In genomic region chr8:120664566-120664965, GRCm38 (mm10) we compare ENCODE assay signal across 20 mouse cellular contexts. TPM values are rescaled to one million over a fixed set of nuclear protein-coding genes. Genes with fewer than 3 reads are reported as not detected.
A peak's percentile ranks its signal among the peaks of the same experiment; 100 is the strongest.
DNase-seq lines count a peak whose midpoint lies in the region; ATAC-seq and TF ChIP-seq lines count a peak whose summit lies in the region.
"Had no signal": no experiment of that assay in that cellular context is flagged by ENCODE, and none has a peak within 500 bp of the region (broad histone marks: within the 10 kb centered on the region; RNA-seq: fewer than 3 reads in every experiment).

No protein-coding gene starts in this region.

- no peak overlapping the region for H3K9ac ChIP-seq in hindbrain, embryonic 15.5 days
- no peak overlapping the region for H3K9ac ChIP-seq in hindbrain, embryonic 16.5 days (ENCODE audit: low read depth, low read length)
- H3K9ac ChIP-seq in liver, embryonic 14.5 days (replicated peaks) = no peak overlapping the region
- H3K9ac ChIP-seq in liver, embryonic 12.5 days = no peak overlapping the region
- H3K9ac ChIP-seq: embryonic facial prominence, embryonic 15.5 days; forebrain, embryonic 13.5 days had no signal

- 0 out of 2 replicates have a peak overlapping the region, but pooled peaks have one; percentile 9 for H3K27ac ChIP-seq in hindbrain, embryonic 15.5 days (replicated peaks)
- H3K27ac ChIP-seq in hindbrain, embryonic 16.5 days (ENCODE audit: low read depth, low read length) = no peak overlapping the region
- H3K27ac ChIP-seq in liver, embryonic 14.5 days = no peak overlapping the region
- no peak overlapping the region for H3K27ac ChIP-seq in liver, embryonic 12.5 days
- H3K27ac ChIP-seq: embryonic facial prominence, embryonic 15.5 days; forebrain, embryonic 13.5 days; heart, adult 2 months; intestine, embryonic 15.5 days had no signal

- no peak overlapping the region for H3K4me3 ChIP-seq in hindbrain, embryonic 15.5 days
- no peak overlapping the region for H3K4me3 ChIP-seq in hindbrain, embryonic 16.5 days (ENCODE audit: low read length)
- no peak overlapping the region for H3K4me3 ChIP-seq in liver, embryonic 14.5 days (ENCODE audit: insufficient read depth in 1 of 2, low read depth in 2 of 2, low read length in 2 of 2)
- H3K4me3 ChIP-seq in liver, embryonic 12.5 days = no peak overlapping the region
- peak overlapping the region; percentile 37; the same call in 1 of the 2 replicates for H3K4me3 ChIP-seq in G1E (ENCODE audit: low read depth, low read length)
- H3K4me3 ChIP-seq: embryonic facial prominence, embryonic 15.5 days; forebrain, embryonic 13.5 days; heart, adult 2 months; intestine, embryonic 15.5 days had no signal

- no peak for ATAC-seq in hindbrain, embryonic 15.5 days (ENCODE audit: low FRiP score, low read depth)
- ATAC-seq in hindbrain, embryonic 16.5 days = no peak
- no peak for ATAC-seq in liver, embryonic 14.5 days (ENCODE audit: insufficient read depth)
- ATAC-seq in liver, embryonic 12.5 days = no peak
- no peak for ATAC-seq in G1E (ENCODE audit: extremely low read depth, insufficient number of reproducible peaks, low FRiP score, poor library complexity, severe bottlenecking)
- ATAC-seq: activated CD4-positive, CD25-positive, alpha-beta regulatory T cell, adult 4 months; forebrain, embryonic 13.5 days; intestine, embryonic 15.5 days had no signal

- H3K27me3 ChIP-seq in hindbrain, embryonic 15.5 days = no peaks in the 10 kb centered on the region
- H3K27me3 ChIP-seq in hindbrain, embryonic 16.5 days (replicated peaks; ENCODE audit: control insufficient read depth, insufficient read depth, low read length) = no peaks in the 10 kb centered on the region
- H3K27me3 ChIP-seq in liver, embryonic 14.5 days (ENCODE audit: control insufficient read depth, insufficient read depth, low read length) = no peaks in the 10 kb centered on the region
- no peaks in the 10 kb centered on the region for H3K27me3 ChIP-seq in liver, embryonic 12.5 days (replicated peaks)
- no peaks in the 10 kb centered on the region for H3K27me3 ChIP-seq in G1E (ENCODE audit: insufficient read depth, low read length)
- H3K27me3 ChIP-seq: embryonic facial prominence, embryonic 15.5 days; forebrain, embryonic 13.5 days; intestine, embryonic 15.5 days had no signal

- TF ChIP-seq CTCF in liver, embryonic 14.5 days (IDR thresholded peaks at IDR 0.05; ENCODE audit: low read depth) = 0 out of 2 replicates have a peak, but pooled peaks have one; percentile 9
- TF ChIP-seq CTCF in G1E (IDR thresholded peaks at IDR 0.05; ENCODE audit: low read depth, low read length) = no peak

- peaks cover 46% of the 10 kb centered on the region for H3K4me1 ChIP-seq in hindbrain, embryonic 15.5 days (replicated peaks)
- peaks cover 36% of the 10 kb centered on the region for H3K4me1 ChIP-seq in hindbrain, embryonic 16.5 days (ENCODE audit: control insufficient read depth, insufficient read depth, low read depth, low read length)
- H3K4me1 ChIP-seq in liver, embryonic 14.5 days (replicated peaks; ENCODE audit: control insufficient read depth in 2 of 2, insufficient read depth in 2 of 2, low read length in 1 of 2) = peaks cover 11 to 18% of the 10 kb centered on the region in 2 experiments
- peaks cover 44% of the 10 kb centered on the region for H3K4me1 ChIP-seq in liver, embryonic 12.5 days
- H3K4me1 ChIP-seq in G1E (ENCODE audit: insufficient read depth, low read depth, low read length) = peaks cover 56% of the 10 kb centered on the region

- H3K4me2 ChIP-seq in hindbrain, embryonic 15.5 days = no peak overlapping the region
- H3K4me2 ChIP-seq in hindbrain, embryonic 16.5 days (ENCODE audit: low read length) = no peak overlapping the region
- no peak overlapping the region for H3K4me2 ChIP-seq in liver, embryonic 14.5 days (ENCODE audit: low read depth)
- H3K4me2 ChIP-seq in liver, embryonic 12.5 days = no peak overlapping the region
- H3K4me2 ChIP-seq: embryonic facial prominence, embryonic 15.5 days; forebrain, embryonic 13.5 days; intestine, embryonic 15.5 days had no signal

- no peaks in the 10 kb centered on the region for H3K36me3 ChIP-seq in hindbrain, embryonic 15.5 days
- H3K36me3 ChIP-seq in hindbrain, embryonic 16.5 days (ENCODE audit: control insufficient read depth, insufficient read depth, low read length) = no peaks in the 10 kb centered on the region
- H3K36me3 ChIP-seq in liver, embryonic 14.5 days (replicated peaks; ENCODE audit: control insufficient read depth, insufficient read depth, low read depth) = no peaks in the 10 kb centered on the region; the same call in 1 of the 2 replicates
- peaks cover 46% of the 10 kb centered on the region for H3K36me3 ChIP-seq in liver, embryonic 12.5 days
- H3K36me3 ChIP-seq in G1E (replicated peaks) = peaks cover 68% of the 10 kb centered on the region

- H3K9me3 ChIP-seq in hindbrain, embryonic 15.5 days = no peaks in the 10 kb centered on the region
- no peaks in the 10 kb centered on the region for H3K9me3 ChIP-seq in hindbrain, embryonic 16.5 days (ENCODE audit: control insufficient read depth, low read length)
- H3K9me3 ChIP-seq in liver, embryonic 14.5 days (ENCODE audit: control insufficient read depth, low read length) = no peaks in the 10 kb centered on the region
- no peaks in the 10 kb centered on the region for H3K9me3 ChIP-seq in liver, embryonic 12.5 days (replicated peaks)
- H3K9me3 ChIP-seq in G1E (replicated peaks) = no peaks in the 10 kb centered on the region
- H3K9me3 ChIP-seq: embryonic facial prominence, embryonic 15.5 days; forebrain, embryonic 13.5 days; intestine, embryonic 15.5 days had no signal

- no peak for TF ChIP-seq EP300 in liver, embryonic 14.5 days (IDR thresholded peaks at IDR 0.05; ENCODE audit: low read depth)

- 80% methylated on average over 6 of the region's 6 CpGs for WGBS in hindbrain, embryonic 15.5 days
- 72% methylated on average over 6 of the region's 6 CpGs for WGBS in hindbrain, embryonic 16.5 days
- 73% methylated on average over 6 of the region's 6 CpGs for WGBS in liver, embryonic 14.5 days (ENCODE audit: insufficient replicate concordance)
- 72% methylated on average over 6 of the region's 6 CpGs for WGBS in liver, embryonic 12.5 days (ENCODE audit: insufficient replicate concordance)

- no peak for DNase-seq in liver, embryonic 14.5 days (ENCODE audit: low read depth in 3 of 3, low spot score in 3 of 3)
- DNase-seq in G1E (ENCODE audit: low spot score) = no peak
- peak; percentile 44 for DNase-seq in brain, adult 2 months (ENCODE audit: low read depth, low spot score)
- no peak for DNase-seq in urinary bladder, adult 2 months (ENCODE audit: low spot score)
- DNase-seq in thymus, adult 18-20 months = no peak
- DNase-seq: cerebellum, adult 11-12 months; heart, adult 2 months; heart, postnatal 14 days; kidney, postnatal 10 days; thymus, postnatal 36 days had no signal

RNA-seq across cellular contexts. Expression of gene Gm27021, which starts 3.3 kb away (rescaled TPM):
- polyA plus RNA-seq in hindbrain, embryonic 15.5 days (2015; fragmentation: Nextera tagmentation; extraction: Ambion mirVana) = 3.7 and 5.9 TPM in 2 replicates
- 6.5 and 7.9 TPM in 2 replicates for polyA plus RNA-seq in hindbrain, embryonic 16.5 days (2015; fragmentation: Nextera tagmentation; extraction: Ambion mirVana)
- 0.30 and 0.38 TPM in 2 replicates for polyA plus RNA-seq in liver, embryonic 14.5 days (2012; rRNA removed)
- not detected in 2 replicates for polyA plus RNA-seq in liver, embryonic 14.5 days (2014; fragmentation: Nextera tagmentation; extraction: Ambion mirVana)
- 0.69 and 0.79 TPM in 2 replicates for polyA plus RNA-seq in liver, embryonic 12.5 days (2016; fragmentation: Nextera tagmentation; extraction: Ambion mirVana)
- total RNA-seq in G1E (2014; fragmentation: Nextera tagmentation) = not detected in 2 replicates
- not detected in 2 replicates for total RNA-seq in G1E (2017)
- polyA plus RNA-seq in G1E (2012) = 0.77 and 1.2 TPM in 2 replicates
- 0.12 and 0.23 TPM in 2 replicates for polyA plus RNA-seq in urinary bladder, adult 2 months (2012; rRNA removed)
- total RNA-seq: gastrocnemius, adult 18-20 months; heart, adult 2 months; heart, postnatal 14 days; layer of hippocampus, postnatal 25 days; megakaryocyte-erythroid progenitor cell, adult 5-6 weeks had no signal
- polyA plus RNA-seq: activated CD4-positive, CD25-positive, alpha-beta regulatory T cell, adult 4 months; heart, adult 2 months had no signal

RNA-seq across cellular contexts. Expression of gene Cox4i1, which starts 3.5 kb away (rescaled TPM):
- 1,171 and 1,185 TPM in 2 replicates for polyA plus RNA-seq in hindbrain, embryonic 15.5 days (2015; fragmentation: Nextera tagmentation; extraction: Ambion mirVana)
- 1,225 and 1,379 TPM in 2 replicates for polyA plus RNA-seq in hindbrain, embryonic 16.5 days (2015; fragmentation: Nextera tagmentation; extraction: Ambion mirVana)
- 383 and 573 TPM in 2 replicates for polyA plus RNA-seq in liver, embryonic 14.5 days (2012; rRNA removed)
- 701 and 721 TPM in 2 replicates for polyA plus RNA-seq in liver, embryonic 14.5 days (2014; fragmentation: Nextera tagmentation; extraction: Ambion mirVana)
- polyA plus RNA-seq in liver, embryonic 12.5 days (2016; fragmentation: Nextera tagmentation; extraction: Ambion mirVana) = 769 and 831 TPM in 2 replicates
- total RNA-seq in G1E (2014; fragmentation: Nextera tagmentation) (248 and 277 TPM in 2 replicates), G1E (2017) (542 and 638 TPM in 2 replicates)
- 180 and 328 TPM in 2 replicates for polyA plus RNA-seq in G1E (2012)
- 1,248 and 1,469 TPM in 2 replicates for polyA plus RNA-seq in urinary bladder, adult 2 months (2012; rRNA removed)

RNA-seq across cellular contexts. Expression of gene Emc8, which starts 3.8 kb away (rescaled TPM):
- polyA plus RNA-seq in hindbrain, embryonic 15.5 days (2015; fragmentation: Nextera tagmentation; extraction: Ambion mirVana) = 114 and 124 TPM in 2 replicates
- 118 and 124 TPM in 2 replicates for polyA plus RNA-seq in hindbrain, embryonic 16.5 days (2015; fragmentation: Nextera tagmentation; extraction: Ambion mirVana)
- polyA plus RNA-seq in liver, embryonic 14.5 days (2012; rRNA removed) = 40.3 and 45.5 TPM in 2 replicates
- polyA plus RNA-seq in liver, embryonic 14.5 days (2014; fragmentation: Nextera tagmentation; extraction: Ambion mirVana) = 122 and 125 TPM in 2 replicates
- polyA plus RNA-seq in liver, embryonic 12.5 days (2016; fragmentation: Nextera tagmentation; extraction: Ambion mirVana) = 171 and 180 TPM in 2 replicates
- total RNA-seq in G1E (2014; fragmentation: Nextera tagmentation) (12.3 and 18.7 TPM in 2 replicates), G1E (2017) (40.9 and 41.6 TPM in 2 replicates)
- 89.7 and 117 TPM in 2 replicates for polyA plus RNA-seq in G1E (2012)
- polyA plus RNA-seq in urinary bladder, adult 2 months (2012; rRNA removed) = 49.6 and 57.6 TPM in 2 replicates

RNA-seq across cellular contexts. Expression of gene 1190005I06Rik, which starts 17.1 kb away (rescaled TPM):
- 15.8 and 17.3 TPM in 2 replicates for polyA plus RNA-seq in hindbrain, embryonic 15.5 days (2015; fragmentation: Nextera tagmentation; extraction: Ambion mirVana)
- polyA plus RNA-seq in hindbrain, embryonic 16.5 days (2015; fragmentation: Nextera tagmentation; extraction: Ambion mirVana) = 18.3 and 20.5 TPM in 2 replicates
- polyA plus RNA-seq in liver, embryonic 14.5 days (2012; rRNA removed) = 0.26 and 0.28 TPM in 2 replicates
- polyA plus RNA-seq in liver, embryonic 14.5 days (2014; fragmentation: Nextera tagmentation; extraction: Ambion mirVana) = 0.86 and 1.7 TPM in 2 replicates
- 0.83 and 1.3 TPM in 2 replicates for polyA plus RNA-seq in liver, embryonic 12.5 days (2016; fragmentation: Nextera tagmentation; extraction: Ambion mirVana)
- not detected in 2 replicates for total RNA-seq in G1E (2014; fragmentation: Nextera tagmentation)
- 0.71 TPM in 1 of 2 replicates, not detected in the other for total RNA-seq in G1E (2017)
- polyA plus RNA-seq in G1E (2012) = 0.10 and 0.26 TPM in 2 replicates
- polyA plus RNA-seq in urinary bladder, adult 2 months (2012; rRNA removed) = 8.9 and 10.3 TPM in 2 replicates
- total RNA-seq: megakaryocyte-erythroid progenitor cell, adult 5-6 weeks had no signal
- polyA plus RNA-seq: activated CD4-positive, CD25-positive, alpha-beta regulatory T cell, adult 4 months had no signal
